Mouse (Mus musculus): ENCODE data around the gene Ptprq. TPM values are rescaled to one million over a fixed set of nuclear protein-coding genes. Genes with fewer than 3 reads are reported as not detected.

The Ptprq gene
- total RNA-seq, 2 experiments from 2014 or later: 0.05 to 0.09 TPM

DNA sequence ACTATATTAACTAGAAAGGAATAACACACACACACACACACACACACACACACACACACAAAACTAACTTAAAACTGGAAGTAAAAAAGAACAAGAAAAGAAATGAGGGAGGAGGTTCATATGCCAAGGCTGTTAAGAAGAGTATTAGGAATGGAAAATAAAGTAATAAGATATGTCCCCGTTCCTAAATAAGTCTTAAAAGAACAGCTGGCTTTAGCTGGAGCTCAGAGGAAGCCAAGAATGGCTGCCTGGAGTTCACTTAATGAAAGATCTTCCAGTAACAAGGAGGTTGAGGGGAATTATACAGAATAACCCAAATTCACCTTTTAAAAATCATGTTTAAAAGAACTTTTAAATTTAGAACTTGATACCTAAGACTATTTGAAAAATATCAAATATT is 93.2 kb downstream of the Ptprq start:
- intact Hi-C loops (cut with DNase I): no loop called here
- H3K27ac ChIP-seq: no peak overlapping the region
- no peak overlapping the region for H3K4me3 ChIP-seq
- no peak for TF ChIP-seq CTCF (IDR thresholded peaks at IDR 0.05)
- DNase-seq (ENCODE audit: extremely low spot score in 1 of 2, low spot score in 2 of 2): no peak

GRCm38 (mm10) chr10:107624211-107624610 is 95.6 kb downstream of the Ptprq start:
- TF ChIP-seq CTCF (IDR thresholded peaks at IDR 0.05): no peak
- no peak for DNase-seq (ENCODE audit: extremely low spot score in 1 of 2, low spot score in 2 of 2)
- no peak overlapping the region for H3K4me3 ChIP-seq
- intact Hi-C loops (cut with DNase I): no loop called here
- no peak overlapping the region for H3K27ac ChIP-seq

DNA sequence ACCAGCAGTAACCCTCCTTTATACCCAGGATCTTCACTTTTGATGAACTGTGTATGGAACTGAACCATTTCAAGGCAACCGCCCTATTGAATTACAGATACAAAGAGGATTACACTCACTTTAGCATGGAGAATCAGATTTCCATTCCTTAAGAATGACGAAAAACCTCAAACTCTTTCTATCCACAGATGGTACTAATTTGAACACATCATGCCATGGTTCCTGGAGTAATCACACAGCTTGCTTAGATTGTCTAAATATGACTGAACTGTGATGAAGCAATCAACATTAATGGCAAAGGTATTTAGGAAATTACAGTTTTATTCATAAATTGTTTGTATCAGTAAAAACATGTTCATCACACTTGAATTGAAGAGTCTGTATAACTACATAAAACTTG is 104.4 kb downstream of the Ptprq start:
- no peak overlapping the region for H3K27ac ChIP-seq
- intact Hi-C loops (cut with DNase I): no loop called here
- no peak overlapping the region for H3K4me3 ChIP-seq
- no peak for DNase-seq (ENCODE audit: extremely low spot score in 1 of 2, low spot score in 2 of 2)
- no peak for TF ChIP-seq CTCF (IDR thresholded peaks at IDR 0.05)

- TF ChIP-seq CTCF (IDR thresholded peaks at IDR 0.05): no peak
- intact Hi-C loops (cut with DNase I): no loop called here
- no peak overlapping the region for H3K4me3 ChIP-seq
Observed at GRCm38 (mm10) chr10:107601371-107601770, 118.5 kb downstream of the Ptprq start.

GRCm38 (mm10) chr10:107583360-107583759 is 136.5 kb downstream of the Ptprq start:
- Histone ChIP-seq H3K27ac (no peak overlapping the region), H3K4me3 (no peak overlapping the region)
- DNase-seq (ENCODE audit: extremely low spot score in 1 of 2, low spot score in 2 of 2): no peak
- no peak for TF ChIP-seq CTCF (IDR thresholded peaks at IDR 0.05)
- intact Hi-C loops (cut with DNase I): no loop called here

More at GRCm38 (mm10) chr10:107601371-107601770, 118.5 kb downstream of the Ptprq start:
- H3K27ac ChIP-seq: no peak overlapping the region
- no peak for DNase-seq (ENCODE audit: extremely low spot score in 1 of 2, low spot score in 2 of 2)

- intact Hi-C loops (cut with DNase I): no loop called here
- no peak for TF ChIP-seq CTCF (IDR thresholded peaks at IDR 0.05)
- DNase-seq (ENCODE audit: extremely low spot score in 1 of 2, low spot score in 2 of 2): no peak
- Histone ChIP-seq H3K27ac (no peak overlapping the region), H3K4me3 (no peak overlapping the region)
Observed at GRCm38 (mm10) chr10:107569044-107569443, 150.8 kb downstream of the Ptprq start.

DNA sequence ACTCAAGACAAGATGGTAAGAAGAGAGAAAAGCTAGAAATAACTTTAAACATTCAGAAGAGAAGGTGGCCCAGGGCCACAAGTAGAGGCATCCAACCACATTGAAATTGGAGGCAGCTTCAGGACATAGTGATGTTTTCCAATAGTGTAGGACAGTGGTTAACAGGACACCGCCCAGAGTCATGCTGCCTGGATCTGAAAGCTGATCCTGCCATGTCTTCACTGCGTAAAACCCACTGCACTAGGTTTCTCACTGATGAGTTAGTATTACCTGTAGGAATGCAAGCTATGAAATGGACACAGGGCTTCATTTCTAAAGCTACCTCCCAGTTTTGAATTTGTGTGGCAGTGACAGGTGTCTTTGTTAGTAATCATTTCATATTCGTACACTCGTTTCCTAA is 151.6 kb downstream of the Ptprq start:
- H3K27ac ChIP-seq: no peak overlapping the region
- intact Hi-C loops (cut with DNase I): no loop called here
- DNase-seq (ENCODE audit: extremely low spot score in 1 of 2, low spot score in 2 of 2): no peak
- H3K4me3 ChIP-seq: no peak overlapping the region
- no peak for TF ChIP-seq CTCF (IDR thresholded peaks at IDR 0.05)

- TF ChIP-seq CTCF (IDR thresholded peaks at IDR 0.05): no peak
- Histone ChIP-seq H3K27ac (no peak overlapping the region), H3K4me3 (no peak overlapping the region)
- DNase-seq (ENCODE audit: extremely low spot score in 1 of 2, low spot score in 2 of 2): no peak
- intact Hi-C loops (cut with DNase I): no loop called here
Observed at GRCm38 (mm10) chr10:107562875-107563274, 157.0 kb downstream of the Ptprq start.

- no peak for DNase-seq (ENCODE audit: extremely low spot score in 1 of 2, low spot score in 2 of 2)
- no peak for TF ChIP-seq CTCF (IDR thresholded peaks at IDR 0.05)
- H3K27ac ChIP-seq: no peak overlapping the region
- intact Hi-C loops (cut with DNase I): no loop called here
- no peak overlapping the region for H3K4me3 ChIP-seq
Observed at GRCm38 (mm10) chr10:107560881-107561280, 159.0 kb downstream of the Ptprq start.

- no peak for TF ChIP-seq CTCF (IDR thresholded peaks at IDR 0.05)
- no peak overlapping the region for H3K4me3 ChIP-seq
- H3K27ac ChIP-seq: no peak overlapping the region
- intact Hi-C loops (cut with DNase I): no loop called here
- DNase-seq (ENCODE audit: extremely low spot score in 1 of 2, low spot score in 2 of 2): no peak
Observed at GRCm38 (mm10) chr10:107543026-107543425, 176.8 kb downstream of the Ptprq start.

DNA sequence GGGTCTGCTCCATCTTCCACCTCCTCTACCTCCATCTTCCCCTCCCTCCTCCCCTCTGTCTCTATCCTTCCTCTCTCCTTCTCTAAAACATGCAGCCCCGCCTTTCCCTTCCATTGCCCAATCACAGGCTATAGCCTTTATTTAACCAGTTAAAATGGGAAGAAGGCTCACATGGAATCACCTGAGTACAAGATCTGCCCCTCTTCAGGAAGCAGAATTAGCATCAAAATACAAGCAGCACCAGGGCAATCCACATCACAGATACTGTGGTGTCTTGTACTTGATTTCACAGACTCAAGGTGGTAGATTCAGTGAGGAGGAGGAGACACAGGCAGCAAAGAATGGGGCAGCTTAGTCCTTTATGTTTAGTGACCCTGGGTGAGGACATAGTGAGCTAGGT is 191.1 kb downstream of the Ptprq start:
- no peak for DNase-seq (ENCODE audit: extremely low spot score in 1 of 2, low spot score in 2 of 2)
- TF ChIP-seq CTCF (IDR thresholded peaks at IDR 0.05): no peak
- Histone ChIP-seq H3K27ac (no peak overlapping the region), H3K4me3 (no peak overlapping the region)
- intact Hi-C loops (cut with DNase I): no loop called here

DNA sequence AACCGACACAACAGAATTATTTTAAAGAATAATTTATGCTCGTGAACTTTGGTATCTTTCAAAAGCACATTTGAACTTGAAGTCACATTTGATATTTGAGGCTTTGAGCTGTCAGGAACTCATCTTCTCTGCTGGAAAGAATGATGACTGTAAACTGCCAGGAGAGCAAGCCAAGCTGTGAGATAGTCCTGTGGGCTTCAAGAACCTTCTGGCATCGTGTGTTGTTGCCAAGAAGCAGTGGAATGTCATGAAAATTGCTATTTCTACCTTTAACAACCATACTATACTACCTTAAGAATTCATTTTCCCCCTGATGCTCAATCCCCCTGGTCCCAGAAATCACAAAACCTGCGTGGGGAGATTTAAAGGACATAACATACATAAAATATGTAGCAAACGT is 200.6 kb downstream of the Ptprq start:
- no peak overlapping the region for H3K4me3 ChIP-seq
- TF ChIP-seq CTCF (IDR thresholded peaks at IDR 0.05): no peak
- no peak for DNase-seq (ENCODE audit: extremely low spot score in 1 of 2, low spot score in 2 of 2)
- no peak overlapping the region for H3K27ac ChIP-seq
- intact Hi-C loops (cut with DNase I): no loop called here

GRCm38 (mm10) chr10:107516641-107517040 is 203.2 kb downstream of the Ptprq start:
- H3K4me3 ChIP-seq: no peak overlapping the region
- no peak overlapping the region for H3K27ac ChIP-seq
- DNase-seq (ENCODE audit: extremely low spot score in 1 of 2, low spot score in 2 of 2): no peak
- intact Hi-C loops (cut with DNase I): no loop called here
- TF ChIP-seq CTCF (IDR thresholded peaks at IDR 0.05): no peak

DNA sequence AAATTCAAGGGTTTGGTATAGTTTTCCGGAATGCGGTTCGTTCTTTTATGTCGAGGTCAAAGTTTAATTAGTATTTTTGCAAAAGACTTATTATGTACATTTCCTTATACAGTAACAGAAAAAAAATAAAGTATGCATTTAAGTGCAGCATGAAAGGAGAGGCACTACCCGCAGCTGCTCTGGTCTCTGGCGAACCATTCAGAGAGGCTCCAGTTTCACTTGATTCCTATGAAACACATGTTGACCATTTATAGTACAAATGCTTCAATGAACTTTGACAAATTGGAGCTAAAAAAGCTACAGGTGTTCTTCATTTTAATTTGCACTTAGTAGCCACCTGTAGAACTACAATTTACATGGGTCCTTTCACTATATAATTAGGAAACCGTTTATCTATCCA is 205.1 kb downstream of the Ptprq start:
- H3K4me3 ChIP-seq: no peak overlapping the region
- no peak overlapping the region for H3K27ac ChIP-seq
- DNase-seq (ENCODE audit: extremely low spot score in 1 of 2, low spot score in 2 of 2): no peak
- intact Hi-C loops (cut with DNase I): no loop called here
- TF ChIP-seq CTCF (IDR thresholded peaks at IDR 0.05): no peak
